Mouse (Mus musculus) C2C12 (cell line): ENCODE measurements around the gene Snhg11.

Experiments used
- CEBPB ChIP-seq: IDR thresholded peaks from one replicate; pipeline ENCODE4 v1.6.1; 2011; ENCODE audit warnings: low read depth, mild to moderate bottlenecking, control low read depth, moderate library complexity
- CTCF ChIP-seq: IDR thresholded peaks from one replicate; pipeline ENCODE4 v1.5.1; 2011; ENCODE audit not compliant: control insufficient read depth, insufficient read depth, insufficient read length
- MYOG ChIP-seq: IDR thresholded peaks from one replicate; pipeline ENCODE4 v1.6.1; 2011; ENCODE audit not compliant: control insufficient read depth, insufficient read length; ENCODE audit errors: extremely low read depth
- USF1 ChIP-seq: IDR thresholded peaks from one replicate; pipeline ENCODE4 v1.6.1; 2011; ENCODE audit warnings: low read depth, mild to moderate bottlenecking, control low read depth, moderate library complexity

DNA sequence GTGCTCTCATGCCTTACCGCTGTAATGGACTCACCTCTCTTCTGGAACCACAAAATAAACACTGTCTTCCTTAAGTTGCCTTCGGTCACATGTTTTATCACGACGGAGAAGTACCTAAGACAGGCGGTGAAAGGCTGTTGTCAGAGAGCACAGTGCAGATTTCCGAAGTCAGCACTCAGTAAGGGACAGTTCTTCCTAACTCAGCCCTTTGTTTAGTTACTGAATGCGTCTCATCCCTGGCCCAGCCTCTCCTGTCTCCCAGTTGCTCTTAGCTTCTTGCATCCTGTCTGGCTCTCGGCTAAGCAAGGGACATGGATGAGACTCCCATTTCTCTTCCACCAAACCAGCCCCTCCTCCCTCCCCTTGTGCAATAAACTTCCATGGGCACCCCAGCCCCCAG is 10.6 kb downstream of the Snhg11 start:
- no peak for TF ChIP-seq MYOG
- no peak for TF ChIP-seq CTCF
- TF ChIP-seq USF1, result no peak
- TF ChIP-seq CEBPB, result no peak
